Comparison of ENCODE assay signal across 28 mouse cellular contexts in genomic region chr14:47753561-47753960, GRCm38 (mm10).
DNase-seq lines count a peak whose midpoint lies in the region; ATAC-seq and TF ChIP-seq lines count a peak whose summit lies in the region.
"Had no signal": no experiment of that assay in that cellular context is flagged by ENCODE, and none has a peak within 500 bp of the region (broad histone marks: within the 10 kb centered on the region; RNA-seq: fewer than 3 reads in every experiment).

No protein-coding gene starts in this region.

- peaks cover 12% of the 10 kb centered on the region for H3K4me1 ChIP-seq in embryonic fibroblast, embryonic 13.5 days (ENCODE audit: control insufficient read depth, insufficient read depth, low read length)
- no peaks in the 10 kb centered on the region for H3K4me1 ChIP-seq in hindbrain, embryonic 16.5 days (ENCODE audit: control insufficient read depth, insufficient read depth, low read depth, low read length)
- H3K4me1 ChIP-seq: forebrain, embryonic 10.5 days; liver, embryonic 13.5 days; neural tube, embryonic 12.5 days had no signal

- H3K9me3 ChIP-seq in hindbrain, embryonic 16.5 days (ENCODE audit: control insufficient read depth, low read length) = no peaks in the 10 kb centered on the region
- H3K9me3 ChIP-seq: forebrain, embryonic 10.5 days; heart, embryonic 13.5 days; liver, embryonic 13.5 days; neural tube, embryonic 12.5 days had no signal

- no peak overlapping the region for H3K4me2 ChIP-seq in hindbrain, embryonic 16.5 days (ENCODE audit: low read length)
- H3K4me2 ChIP-seq: heart, embryonic 13.5 days; liver, embryonic 13.5 days; neural tube, embryonic 12.5 days had no signal

- no peaks in the 10 kb centered on the region; the same call in 1 of the 2 replicates for H3K27me3 ChIP-seq in hindbrain, embryonic 16.5 days (replicated peaks; ENCODE audit: control insufficient read depth, insufficient read depth, low read length)
- H3K27me3 ChIP-seq: liver, embryonic 13.5 days; neural tube, embryonic 12.5 days had no signal

- H3K36me3 ChIP-seq in hindbrain, embryonic 16.5 days (ENCODE audit: control insufficient read depth, insufficient read depth, low read length) = no peaks in the 10 kb centered on the region
- H3K36me3 ChIP-seq: heart, embryonic 13.5 days; liver, embryonic 13.5 days; neural tube, embryonic 12.5 days had no signal

- no peak overlapping the region for H3K4me3 ChIP-seq in gastrocnemius, adult 2 months
- no peak overlapping the region for H3K4me3 ChIP-seq in embryonic fibroblast, embryonic 13.5 days (ENCODE audit: insufficient read depth, low read length)
- H3K4me3 ChIP-seq in hindbrain, embryonic 16.5 days (ENCODE audit: low read length) = no peak overlapping the region
- H3K4me3 ChIP-seq: forebrain, embryonic 10.5 days; heart, adult 2 months; heart, embryonic 13.5 days; liver, embryonic 13.5 days; neural tube, embryonic 12.5 days had no signal

- no peak for TF ChIP-seq POLR2A in embryonic fibroblast, embryonic 13.5 days (IDR thresholded peaks at IDR 0.05; ENCODE audit: low read depth, low read length)

- peak; percentile 41 for DNase-seq in gastrocnemius, adult 2 months
- DNase-seq in gastrocnemius, adult 8-10 months (ENCODE audit: low spot score in 2 of 2) = no peak
- peak; percentile 12 for DNase-seq in 416B (ENCODE audit: low read depth)
- peak; percentile 23 for DNase-seq in embryo, embryonic 10.5 days (ENCODE audit: low spot score)
- DNase-seq in thymus, postnatal 0 days (ENCODE audit: low spot score) = no peak
- DNase-seq in kidney, adult 9 months = no peak
- DNase-seq: adrenal gland, postnatal 14 days; cerebellum, adult 2 months; gastrocnemius, postnatal 36 days; heart, adult 2 months; heart, postnatal 14 days; kidney, adult 18-20 months; kidney, postnatal 10 days; left cerebral cortex, postnatal 4 days; liver, embryonic 13.5 days; lung, adult 2 months; lung, postnatal 4 days; midbrain, embryonic 14.5 days; retina, postnatal 1 day; right cerebral cortex, postnatal 25 days; thymus, postnatal 36 days had no signal

- no peak for TF ChIP-seq CTCF in gastrocnemius, adult 2 months (IDR thresholded peaks at IDR 0.05)
- no peak for TF ChIP-seq CTCF in embryonic fibroblast, embryonic 13.5 days (IDR thresholded peaks at IDR 0.05; ENCODE audit: borderline replicate concordance, insufficient read depth, low read length)

- WGBS in hindbrain, embryonic 16.5 days = 70% methylated on average over 3 of the region's 3 CpGs

- no peak overlapping the region for H3K9ac ChIP-seq in hindbrain, embryonic 16.5 days (ENCODE audit: low read depth, low read length)
- H3K9ac ChIP-seq: heart, embryonic 13.5 days; liver, embryonic 13.5 days; neural tube, embryonic 12.5 days had no signal

- intact Hi-C loops in gastrocnemius, adult 2 months (cut with DNase I) = loop anchor here (2.0 to 10.0 kb wide), 2 partner anchors 161 to 613 kb away; no protein-coding TSS in a partner anchor

- no peak for ATAC-seq in hindbrain, embryonic 16.5 days
- ATAC-seq: forebrain, embryonic 16.5 days; inflammation-experienced regulatory T-cells, adult 6 months had no signal

- H3K27ac ChIP-seq in gastrocnemius, adult 2 months = no peak overlapping the region
- peak overlapping the region; percentile 86 for H3K27ac ChIP-seq in embryonic fibroblast, embryonic 13.5 days (ENCODE audit: insufficient read depth, low read length)
- H3K27ac ChIP-seq in hindbrain, embryonic 16.5 days (ENCODE audit: low read depth, low read length) = no peak overlapping the region
- H3K27ac ChIP-seq: forebrain, embryonic 10.5 days; heart, adult 2 months; heart, embryonic 13.5 days; liver, embryonic 13.5 days; neural tube, embryonic 12.5 days had no signal

Comparison
In these comparisons a context has a peak if more than half of its experiments do, and no peak if none do; other contexts are left out.
1. DNase-seq: peak in gastrocnemius, adult 2 months (single experiment), 416B (single experiment) and embryo, embryonic 10.5 days (single experiment); none in gastrocnemius, adult 8-10 months (0 of 2), thymus, postnatal 0 days (single experiment) and kidney, adult 9 months (single experiment).